Mouse (Mus musculus) left cerebral cortex, postnatal 4 days (tissue): ENCODE data around the gene Gm6993. TPM values are rescaled to one million over a fixed set of nuclear protein-coding genes. Genes with fewer than 3 reads are reported as not detected.

ENCODE experiments used
- DNase-seq: peaks from one replicate; pipeline ENCODE4 v3.0.0-alpha.2; 2022
- intact Hi-C: fragments of 180-260 bp; cut with DNase I; formaldehyde crosslinking; loops from one replicate; pipeline ENCODE4 v1.15.1; 2025
- total RNA-seq, 2 experiments: library from RNA; stranded (reverse); gene quantifications; 2 replicates each; pipeline ENCODE4 v1.2.3; 2021

Gm6993 gene
- not detected for total RNA-seq

GRCm38 (mm10) chr12:31240470-31240869, at the start of gene Gm6993:
Gene Gm6993, plus strand, starts transcription at chr12:31240770.
- intact Hi-C loops: no loop called here
- no peak for DNase-seq

DNA sequence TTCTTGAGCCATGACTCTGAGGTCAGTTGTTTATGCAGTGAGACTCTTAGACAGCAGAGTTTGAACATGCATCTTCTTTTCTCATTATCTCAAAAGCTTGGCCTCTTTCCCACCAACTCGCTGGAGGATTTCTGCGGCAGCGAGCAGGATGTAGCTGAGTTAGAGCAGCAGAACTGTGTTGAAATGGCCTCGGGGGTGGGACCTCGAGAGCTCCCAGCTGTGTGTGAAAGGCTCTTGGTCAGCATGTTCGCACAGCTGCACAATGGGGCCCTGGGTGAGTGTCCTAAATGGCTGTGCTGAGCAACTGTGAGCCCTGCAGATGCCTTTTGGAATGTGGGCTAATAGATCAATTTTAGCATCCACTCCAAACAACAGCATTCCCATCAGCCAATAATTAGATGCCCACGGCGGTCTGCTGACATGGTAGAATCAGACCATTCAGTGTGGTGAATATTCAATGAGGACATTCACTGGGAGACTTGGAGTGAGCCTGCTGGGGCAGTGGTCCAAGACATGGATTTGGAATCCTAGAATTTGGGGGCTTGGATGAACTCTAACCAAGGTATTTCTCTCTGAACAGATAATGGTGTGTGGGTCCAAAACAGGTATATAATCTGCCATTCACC, 49.1 kb upstream of the Gm6993 start:
- peak; percentile 30 for DNase-seq
- intact Hi-C loops: no loop called here

- DNase-seq: no peak
- intact Hi-C loops: no loop called here
These were observed 38.1 kb upstream of the Gm6993 start for GRCm38 (mm10) chr12:31202509-31202908.

DNA sequence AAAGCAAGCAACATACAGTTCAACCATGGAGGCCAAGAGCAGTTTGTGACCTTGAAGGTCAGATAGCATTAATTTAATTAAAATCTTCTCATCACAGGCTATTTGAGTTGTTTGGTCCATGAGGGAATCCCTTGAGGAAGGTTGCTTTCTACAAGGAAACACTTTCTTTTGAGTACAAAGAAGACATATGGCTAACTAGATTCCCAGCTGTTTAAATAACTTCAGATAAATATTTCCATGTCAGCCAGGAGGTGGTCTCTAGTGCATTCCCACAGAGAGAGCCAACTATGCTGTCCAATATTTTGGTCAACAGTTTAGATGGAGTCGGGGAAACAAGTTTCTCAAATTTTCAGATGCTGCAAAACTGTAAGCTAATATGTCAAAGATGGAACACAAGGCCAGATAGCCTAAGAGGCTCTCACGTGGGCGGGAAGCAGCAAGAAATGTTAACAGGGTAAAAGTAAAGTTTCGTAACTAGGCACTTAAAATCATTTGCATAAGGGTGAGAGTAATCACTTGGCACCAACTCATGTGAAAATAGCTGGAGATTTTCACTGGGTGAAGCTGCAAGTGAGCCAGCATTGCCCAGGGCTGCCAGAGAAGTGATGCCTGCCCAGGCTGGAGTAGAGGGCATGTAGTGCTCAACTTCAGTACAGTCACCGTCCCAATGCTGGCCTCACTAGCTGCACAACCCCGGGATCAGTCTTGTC, 36.7 kb upstream of the Gm6993 start:
- DNase-seq: no peak
- intact Hi-C loops: no loop called here

DNA sequence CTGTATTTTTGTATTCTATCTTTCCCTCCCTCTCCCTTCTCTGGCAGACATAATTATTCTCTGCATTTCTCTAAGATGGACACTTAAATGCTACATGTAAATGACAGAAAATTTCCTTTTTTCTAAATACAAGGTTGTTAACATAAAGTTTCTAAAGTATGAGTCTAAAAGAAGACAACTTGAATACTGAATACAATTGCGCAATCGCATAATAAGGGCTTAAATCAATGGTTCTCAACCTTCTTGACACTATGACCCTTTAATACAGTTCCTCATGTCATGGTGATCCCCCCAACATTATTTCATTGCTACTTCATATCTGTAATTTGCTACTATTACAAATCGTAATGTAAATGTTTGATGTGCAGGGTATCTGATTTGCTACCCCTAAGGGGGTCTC, 35.7 kb upstream of the Gm6993 start:
- intact Hi-C loops: no loop called here
- no peak for DNase-seq

DNA sequence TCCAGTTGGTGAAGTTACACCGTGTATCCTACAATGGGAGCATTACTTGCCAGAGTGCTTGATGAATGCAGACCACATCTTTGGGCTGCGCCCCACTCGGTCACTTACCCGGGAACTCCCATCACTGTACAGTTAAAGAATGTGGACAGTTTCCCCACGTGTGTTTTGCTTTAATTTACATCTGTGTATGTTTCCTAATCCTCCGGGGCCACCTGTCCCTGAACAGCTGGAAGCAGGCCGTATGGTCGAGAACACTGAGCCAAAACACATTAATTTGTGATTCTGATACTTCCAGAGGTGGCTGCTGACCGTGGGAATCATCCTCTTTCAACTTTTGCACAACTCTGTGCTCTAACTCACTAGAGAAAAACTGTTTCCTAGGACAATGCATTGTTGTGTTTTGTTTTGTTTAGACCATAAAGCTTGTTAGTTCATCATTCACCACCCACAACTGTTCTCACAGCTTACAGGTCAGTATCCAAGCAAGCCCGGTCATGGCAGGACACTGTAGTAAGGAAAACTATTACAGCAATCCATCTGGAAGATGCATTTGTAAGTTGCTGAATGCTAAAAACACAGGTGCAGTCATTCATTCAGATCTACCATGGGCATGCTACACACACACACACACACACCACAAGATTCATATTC, 34.5 kb upstream of the Gm6993 start:
- intact Hi-C loops: no loop called here
- DNase-seq: no peak

GRCm38 (mm10) chr12:31208766-31209165, 31.8 kb upstream of the Gm6993 start:
- DNase-seq: peak; percentile 8
- intact Hi-C loops: no loop called here

GRCm38 (mm10) chr12:31209377-31209805, 31.2 kb upstream of the Gm6993 start:
- intact Hi-C loops: no loop called here
- DNase-seq: no peak

GRCm38 (mm10) chr12:31213556-31213955, 27.0 kb upstream of the Gm6993 start:
- intact Hi-C loops: no loop called here
- DNase-seq: peak; percentile 89

DNA sequence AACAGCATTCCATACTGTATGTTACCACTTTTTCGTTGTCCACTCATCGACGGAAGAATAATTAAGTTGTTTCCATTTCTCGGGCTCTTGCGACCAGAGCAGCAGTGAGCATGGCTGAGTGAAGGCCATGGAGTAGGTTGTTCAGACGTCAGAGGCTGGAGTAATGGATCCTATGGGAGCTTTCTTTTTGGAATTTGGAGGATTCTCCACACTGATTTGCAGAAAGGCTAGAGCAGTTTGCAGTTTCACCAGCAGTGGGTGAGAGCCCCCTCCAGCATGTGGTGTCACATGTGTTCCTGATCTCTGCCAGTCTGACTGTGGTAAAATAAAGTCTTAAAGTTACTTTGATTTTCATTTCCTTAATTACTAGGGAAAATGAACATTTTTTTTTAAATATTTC, 25.6 kb upstream of the Gm6993 start:
- DNase-seq: no peak
- intact Hi-C loops: no loop called here

- intact Hi-C loops: no loop called here
- no peak for DNase-seq
These were observed 23.3 kb upstream of the Gm6993 start for GRCm38 (mm10) chr12:31217232-31217631.

DNA sequence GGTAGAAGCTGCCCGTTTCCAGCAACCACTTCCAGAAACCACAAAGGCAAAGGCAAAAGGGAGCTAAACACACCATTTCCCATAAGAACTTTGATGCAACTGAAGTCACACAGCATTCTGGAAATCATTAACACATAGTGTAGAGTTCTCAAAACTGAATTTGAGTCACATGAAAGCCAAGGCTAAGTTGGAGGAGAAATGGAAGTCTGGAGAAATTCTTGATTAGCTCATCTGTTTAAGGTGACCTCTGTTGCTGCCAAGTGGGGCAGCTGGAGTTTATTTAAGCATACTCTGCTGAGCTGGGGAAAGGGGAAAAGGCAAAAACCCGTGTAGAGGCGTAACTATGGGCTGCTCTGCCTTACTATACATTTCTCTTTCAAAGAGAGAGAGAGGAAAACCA, 21.8 kb upstream of the Gm6993 start:
- intact Hi-C loops: no loop called here
- DNase-seq: no peak

- intact Hi-C loops: no loop called here
- no peak for DNase-seq
These were observed 19.0 kb upstream of the Gm6993 start for GRCm38 (mm10) chr12:31221522-31221921.

DNA sequence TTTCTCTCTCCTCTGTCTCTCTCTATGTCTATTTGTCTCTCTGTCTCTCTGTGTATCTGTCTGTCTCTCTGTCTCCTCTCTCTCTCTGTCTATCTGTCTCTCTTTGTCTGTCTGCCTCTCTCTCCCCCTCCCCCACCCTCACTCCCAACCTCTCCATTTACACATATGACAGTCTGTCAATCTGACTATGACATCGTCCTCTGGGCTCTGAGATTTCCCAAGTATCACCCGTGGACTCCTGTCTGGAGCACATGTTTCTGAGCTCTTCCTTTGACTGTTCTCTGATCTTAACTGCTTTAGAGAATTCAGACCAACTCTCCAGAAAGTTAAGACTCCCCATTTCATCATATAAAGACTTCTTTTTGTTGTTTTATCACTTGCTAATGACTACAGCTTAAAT, 18.3 kb upstream of the Gm6993 start:
- no peak for DNase-seq
- intact Hi-C loops: no loop called here

DNA sequence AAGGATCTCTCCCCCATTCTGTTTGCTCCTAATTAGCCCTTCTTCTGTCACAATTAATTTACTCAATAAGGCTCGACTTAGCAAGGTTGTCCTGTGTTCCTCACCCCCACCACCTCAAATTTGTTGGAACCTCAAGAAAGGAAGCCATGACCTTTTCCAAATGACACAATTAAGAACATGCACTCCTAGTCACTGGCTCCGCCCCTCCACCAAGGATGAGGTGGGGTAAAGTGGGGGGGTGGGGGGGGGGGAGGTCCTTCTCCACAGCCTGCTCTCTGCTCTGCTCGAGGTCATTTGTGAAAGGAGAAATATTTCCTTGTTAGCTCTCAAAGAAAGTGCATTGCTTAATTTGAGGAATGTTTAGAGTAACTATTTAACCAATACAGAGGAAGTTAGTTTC, 17.8 kb upstream of the Gm6993 start:
- DNase-seq: no peak
- intact Hi-C loops: no loop called here

DNA sequence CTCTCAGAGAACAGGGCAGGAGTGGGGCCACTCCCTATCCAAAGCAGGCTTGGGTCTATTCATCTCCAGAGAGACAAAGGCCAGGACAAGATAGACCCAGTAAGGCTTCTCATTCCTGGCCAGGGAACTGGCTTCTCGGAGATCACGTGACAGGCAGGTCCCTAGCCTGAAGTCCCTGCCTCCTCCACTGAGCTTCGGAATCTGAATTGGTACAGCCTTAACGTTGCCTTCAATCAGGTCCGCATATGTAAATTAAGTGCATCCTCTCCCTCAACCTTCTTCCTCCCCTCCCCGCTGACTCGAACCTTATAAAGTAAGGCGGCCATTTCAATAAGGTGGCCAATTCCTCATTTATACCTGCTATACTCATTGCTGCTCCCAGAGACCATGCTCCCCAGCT, 15.1 kb upstream of the Gm6993 start:
- intact Hi-C loops: no loop called here
- DNase-seq: no peak

GRCm38 (mm10) chr12:31227167-31227566, 13.4 kb upstream of the Gm6993 start:
- intact Hi-C loops: no loop called here
- DNase-seq: no peak

DNA sequence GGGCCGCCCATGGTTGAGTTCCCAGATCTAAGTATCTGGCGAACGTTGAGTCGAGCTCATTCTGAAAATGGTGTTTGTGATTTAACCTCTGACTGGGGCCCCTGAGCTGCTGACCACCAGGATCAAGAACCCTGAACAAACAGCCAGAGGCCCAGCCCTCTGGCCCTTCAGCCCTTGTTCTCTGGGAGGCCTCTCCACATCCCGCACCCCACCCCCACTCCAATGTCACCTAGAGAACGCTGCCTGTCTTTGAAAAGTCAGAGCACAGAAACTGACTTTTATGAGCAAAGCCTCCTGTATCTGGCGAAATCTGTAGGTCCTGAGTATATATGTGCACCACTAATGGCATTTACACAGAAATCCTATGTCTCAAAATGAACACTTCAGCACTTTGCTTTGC, 11.7 kb upstream of the Gm6993 start:
- no peak for DNase-seq
- intact Hi-C loops: no loop called here

DNA sequence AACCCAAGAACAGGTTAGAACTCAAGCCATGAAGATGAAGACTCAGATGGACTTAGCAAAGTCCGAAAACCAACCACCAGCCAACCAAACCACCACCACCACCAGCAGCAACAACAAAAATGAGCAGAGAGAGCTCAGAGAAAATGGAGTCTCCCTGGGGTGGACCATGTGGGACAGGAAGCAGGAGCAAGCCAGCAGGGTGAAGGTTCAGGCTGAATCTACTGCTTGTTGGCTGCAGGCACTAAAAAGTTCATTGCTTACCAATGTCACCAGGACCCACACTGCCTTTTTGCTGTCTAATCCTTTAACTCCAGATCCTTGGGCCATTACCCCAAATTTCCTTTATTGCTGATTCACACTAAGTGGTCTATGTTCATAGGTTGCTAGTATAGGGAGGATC, 7.9 kb upstream of the Gm6993 start:
- intact Hi-C loops: no loop called here
- no peak for DNase-seq

DNA sequence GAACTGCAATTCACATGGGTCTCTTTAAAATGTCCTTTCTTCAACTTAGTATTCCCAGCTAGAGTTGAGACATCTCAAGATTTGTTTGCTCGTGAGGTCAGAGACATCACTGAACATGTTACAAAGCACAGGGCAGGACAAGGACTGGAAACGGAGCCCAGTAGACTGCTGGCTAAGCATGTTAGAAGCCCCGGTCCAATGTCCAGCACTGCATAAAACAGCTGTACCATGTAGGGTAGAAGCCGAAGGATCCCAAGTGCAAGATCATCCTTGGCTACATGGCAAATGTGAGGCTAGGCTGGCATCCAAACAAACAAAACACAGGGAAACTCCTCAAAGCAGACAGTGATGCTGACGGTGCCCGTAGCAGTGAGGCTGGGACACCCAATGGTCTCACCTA, 5.6 kb upstream of the Gm6993 start:
- no peak for DNase-seq
- intact Hi-C loops: no loop called here

- no peak for DNase-seq
- intact Hi-C loops: no loop called here
These were observed 3.5 kb upstream of the Gm6993 start for GRCm38 (mm10) chr12:31236861-31237595.
